Mouse (Mus musculus) brain, adult 2 months (tissue): Measurements from ENCODE around the gene Myh11.

Experiments
- DNase-seq: peaks from one replicate; pipeline ENCODE4 v3.0.0; 2011; ENCODE audit warnings: low read depth, low spot score

The Myh11 gene

DNA sequence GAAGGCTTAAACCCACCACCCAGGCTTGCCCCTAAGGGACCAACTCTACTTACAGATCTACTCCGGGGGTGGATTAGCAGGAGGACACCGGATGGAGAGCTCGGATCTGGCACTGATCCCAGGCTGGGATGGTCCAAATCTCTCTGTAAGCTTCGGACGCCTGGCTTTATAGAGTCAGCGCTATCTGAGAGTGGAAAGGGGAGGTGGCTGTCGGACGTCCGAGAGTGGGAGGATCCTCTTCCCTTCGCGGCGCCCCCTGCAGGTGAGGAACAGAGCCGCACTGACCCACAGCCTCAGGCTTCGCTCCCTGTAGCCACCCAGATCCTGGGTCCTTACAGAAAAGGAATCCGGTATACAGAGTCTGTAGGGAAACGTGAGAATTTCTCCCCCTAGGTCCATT is at the start of gene Myh11:
TSS of gene Myh11 (minus strand) at position 150 of the 400 bp plus-strand sequence.
- DNase-seq, result peak; percentile 30

DNA sequence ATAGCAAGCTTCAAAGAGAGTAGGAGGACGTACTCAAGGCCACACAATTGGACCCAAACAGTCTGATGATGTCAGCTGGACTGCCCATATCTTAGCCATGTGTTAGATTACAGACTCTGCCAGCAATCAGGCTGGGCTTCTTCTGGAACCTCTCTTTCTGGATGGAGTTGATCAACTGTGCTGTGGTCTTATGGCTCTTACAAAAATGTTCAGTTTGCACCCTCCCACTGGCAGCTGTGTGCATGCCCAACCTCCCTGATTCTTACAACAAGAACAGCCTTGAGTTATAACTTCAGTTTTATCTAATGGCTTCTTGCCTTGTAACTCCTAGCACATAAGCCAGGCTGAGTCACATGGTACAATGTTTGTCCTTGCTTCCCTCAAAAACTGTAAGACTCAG is 37.0 kb upstream of the Myh11 start:
- DNase-seq, result peak; percentile 33

DNA sequence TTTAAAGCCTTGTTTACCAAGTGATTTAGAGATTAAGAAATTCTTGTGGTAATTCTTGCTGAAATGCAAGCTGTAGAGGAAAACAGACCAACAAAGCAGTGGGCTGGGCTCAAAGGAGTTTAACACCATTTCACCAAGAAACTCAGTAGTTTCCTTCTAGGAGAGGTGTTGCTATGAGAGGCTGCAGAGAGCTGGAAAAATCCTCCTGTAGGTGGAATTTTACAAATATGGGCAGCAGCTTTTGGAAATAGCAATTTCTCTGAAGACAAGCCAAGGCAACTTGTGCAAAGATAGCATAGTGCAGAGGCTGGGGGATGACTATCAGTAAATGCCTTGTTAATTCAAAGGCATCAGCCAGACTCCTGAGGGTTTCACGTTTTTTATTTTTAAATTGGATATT is 29.3 kb upstream of the Myh11 start:
- peak; percentile 68 for DNase-seq

DNA sequence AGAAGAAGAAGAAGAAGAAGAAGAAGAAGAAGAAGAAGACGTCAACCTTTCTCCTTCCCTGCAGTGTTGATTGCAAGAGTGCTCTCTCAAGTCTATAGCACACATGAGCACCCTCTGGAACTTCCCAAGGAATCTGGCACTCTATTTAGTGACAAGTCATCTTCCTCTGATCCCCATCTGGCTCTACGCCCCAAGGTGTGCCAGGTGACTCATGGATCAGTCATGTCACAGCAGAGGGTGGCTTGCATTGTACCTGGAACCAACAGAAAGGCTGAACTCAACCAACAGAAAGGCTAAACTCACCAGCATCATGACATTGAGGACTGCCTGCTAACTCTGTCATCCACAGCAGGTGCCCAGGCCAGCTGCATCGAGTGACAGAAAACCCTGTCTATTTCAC is 28.5 kb upstream of the Myh11 start:
- DNase-seq, result no peak

DNA sequence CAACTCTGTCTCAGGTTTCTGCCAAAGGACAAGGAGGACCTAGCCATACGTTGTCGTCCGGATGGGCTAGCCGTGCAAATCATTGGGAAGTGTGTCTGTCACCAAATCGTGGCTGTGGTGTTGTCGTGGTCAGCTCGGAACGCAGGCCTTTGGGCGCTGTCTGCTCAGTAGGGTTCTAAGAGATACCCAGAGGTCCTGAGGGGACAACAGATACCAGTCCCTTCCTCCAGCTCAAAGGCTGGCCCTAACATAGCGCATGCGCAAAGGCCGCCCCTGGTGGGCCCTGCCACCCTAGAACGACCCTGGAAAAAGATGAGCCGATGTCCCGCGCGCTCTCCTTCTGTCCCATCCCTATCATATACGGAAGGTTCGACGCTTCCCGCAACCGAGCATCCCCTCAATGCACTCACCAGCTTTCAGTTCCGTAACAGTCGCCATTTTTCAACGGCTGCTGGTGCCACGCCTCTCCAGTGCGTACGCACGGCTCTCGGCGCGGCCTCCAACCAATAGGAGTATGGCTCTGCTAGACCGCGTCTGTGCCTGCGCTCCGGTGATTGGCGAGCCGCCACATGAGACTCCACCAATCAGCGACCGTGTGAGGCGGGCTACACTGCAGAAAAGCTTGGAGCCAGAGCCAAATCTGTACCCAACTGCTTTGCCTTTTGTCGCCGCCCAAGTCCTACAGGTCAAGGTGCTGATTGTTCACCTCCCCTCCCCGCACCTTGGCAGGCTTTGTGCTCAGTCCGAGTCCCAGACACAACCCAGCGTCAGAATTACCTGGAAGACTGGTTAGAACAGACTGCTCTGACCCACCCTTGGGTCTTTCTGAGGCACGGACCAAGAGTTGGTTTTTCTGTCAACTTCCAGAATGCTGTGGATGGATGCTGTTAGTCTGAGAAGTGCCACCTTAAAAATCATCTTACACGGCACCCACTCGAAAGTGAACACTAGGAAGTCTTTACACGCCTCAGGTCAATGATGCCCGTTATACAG is 26.0 kb upstream of the Myh11 start, which contains the start of gene Fopnl:
TSS of gene Fopnl (minus strand) at position 522 of the 993 bp plus-strand sequence.
- DNase-seq, result peak; percentile 99

DNA sequence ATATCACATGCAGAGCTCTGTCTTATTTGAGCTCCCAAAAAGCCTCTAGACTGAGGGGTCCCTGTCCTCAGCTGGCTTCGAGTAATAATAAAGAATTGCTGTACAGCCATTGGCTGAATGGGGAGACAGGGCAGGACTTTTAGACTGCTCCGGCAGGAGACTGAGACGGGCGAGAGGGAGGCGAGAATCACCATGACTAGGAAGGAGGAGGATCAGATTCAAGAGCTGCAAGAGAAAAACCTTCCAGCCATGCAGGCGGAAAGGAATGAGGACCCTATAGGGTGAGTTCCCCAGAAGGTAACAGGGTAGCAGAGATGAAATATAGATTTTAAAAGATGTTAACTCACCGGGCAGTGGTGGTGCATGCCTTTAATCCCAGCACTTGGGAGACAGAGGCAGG is 21.7 kb upstream of the Myh11 start:
- DNase-seq, result no peak

DNA sequence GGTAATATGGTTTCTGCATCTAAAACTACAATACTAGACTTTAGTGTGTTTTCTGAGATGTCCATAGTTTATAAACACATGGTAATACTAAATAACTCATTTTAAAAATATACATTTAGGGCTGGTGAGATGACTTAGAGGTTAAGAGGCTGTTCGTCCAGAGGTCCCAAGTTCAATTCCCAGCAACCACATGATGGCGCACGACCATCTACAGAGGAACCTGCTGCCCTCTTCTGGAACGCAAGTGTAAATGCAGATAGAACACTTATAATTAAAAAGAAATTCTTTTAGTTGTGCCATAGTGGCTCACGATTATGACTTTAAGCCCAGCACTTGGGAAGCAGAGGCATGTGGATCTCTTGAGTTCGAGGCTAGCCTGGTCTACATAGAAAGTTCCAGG is 20.2 kb upstream of the Myh11 start:
- peak; percentile 75 for DNase-seq

DNA sequence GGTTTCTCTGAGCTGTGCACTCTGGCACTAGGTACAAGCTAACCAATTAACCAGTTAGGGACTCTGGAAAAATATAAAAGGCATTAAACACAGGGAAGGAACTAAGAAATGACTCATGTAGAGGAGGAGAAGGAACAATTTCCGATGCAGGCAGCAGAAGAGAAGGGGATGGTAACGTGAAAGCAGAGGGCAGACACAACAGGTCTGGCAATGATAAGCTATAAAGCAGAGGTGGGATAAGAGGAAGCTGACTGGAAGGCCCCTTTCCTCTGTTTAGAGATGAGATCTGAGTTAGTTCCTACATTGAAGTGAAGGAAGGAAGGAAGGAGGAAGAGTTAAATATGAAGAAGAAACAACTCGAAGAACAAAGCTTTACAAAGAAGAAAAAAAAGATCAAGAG is 18.7 kb upstream of the Myh11 start:
- no peak for DNase-seq

DNA sequence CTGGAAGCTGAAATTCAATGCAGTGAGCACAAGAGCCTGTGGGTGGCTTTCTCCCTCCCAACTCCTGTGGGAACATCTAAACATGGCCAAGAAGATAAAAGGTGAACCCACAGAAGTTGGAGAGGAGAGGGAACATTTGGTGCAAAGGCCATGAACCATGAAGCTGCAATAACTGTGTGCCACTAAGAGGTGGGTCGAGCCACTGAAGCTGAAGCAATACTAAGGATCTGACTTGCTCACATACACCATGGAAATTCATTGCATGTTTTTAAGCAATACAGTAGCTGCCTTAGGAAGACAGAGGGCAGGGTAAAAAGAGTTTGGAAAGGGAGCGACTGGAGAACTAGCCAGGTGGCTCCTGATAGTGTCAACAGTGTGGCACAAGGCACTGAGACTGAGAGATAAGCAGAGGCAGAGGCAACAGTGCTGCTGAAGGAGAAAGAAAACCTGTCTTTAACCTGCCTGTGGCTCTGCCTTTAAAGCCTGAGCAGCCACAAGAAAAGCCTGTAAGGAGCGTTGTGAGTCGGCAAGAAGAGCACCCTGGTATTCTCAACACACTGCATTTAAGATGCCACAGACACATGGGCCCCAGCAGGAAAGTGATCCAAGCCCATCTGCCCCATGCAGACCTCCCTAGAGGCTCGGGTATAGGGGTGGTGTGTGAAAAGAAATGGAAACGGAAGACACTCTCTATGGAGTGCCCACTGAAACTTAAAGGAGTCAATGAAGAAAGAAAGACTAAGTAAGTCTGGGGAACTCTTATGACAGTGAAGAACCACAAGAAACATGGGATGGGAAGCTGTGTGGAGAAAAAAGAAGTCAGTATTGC is 17.3 kb upstream of the Myh11 start:
- no peak for DNase-seq

DNA sequence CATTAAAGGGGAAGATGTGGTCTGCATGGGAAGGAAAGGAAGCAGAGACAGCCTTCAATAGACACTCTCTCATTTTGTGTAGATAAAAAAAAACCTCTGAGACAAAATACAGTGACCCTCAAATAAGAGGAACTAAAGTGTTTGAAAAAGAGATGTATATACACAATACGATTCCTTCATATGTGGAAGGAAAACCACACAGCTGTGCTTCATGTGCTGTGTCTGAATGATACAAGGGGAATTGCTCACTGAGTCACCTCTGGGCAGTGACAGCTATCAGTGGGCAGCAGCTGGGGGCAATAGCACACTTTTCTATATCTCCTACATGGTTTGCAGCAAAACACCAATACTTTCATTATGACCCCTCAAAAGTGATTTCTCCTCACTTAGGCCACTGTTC is 16.2 kb upstream of the Myh11 start:
- DNase-seq, result no peak

DNA sequence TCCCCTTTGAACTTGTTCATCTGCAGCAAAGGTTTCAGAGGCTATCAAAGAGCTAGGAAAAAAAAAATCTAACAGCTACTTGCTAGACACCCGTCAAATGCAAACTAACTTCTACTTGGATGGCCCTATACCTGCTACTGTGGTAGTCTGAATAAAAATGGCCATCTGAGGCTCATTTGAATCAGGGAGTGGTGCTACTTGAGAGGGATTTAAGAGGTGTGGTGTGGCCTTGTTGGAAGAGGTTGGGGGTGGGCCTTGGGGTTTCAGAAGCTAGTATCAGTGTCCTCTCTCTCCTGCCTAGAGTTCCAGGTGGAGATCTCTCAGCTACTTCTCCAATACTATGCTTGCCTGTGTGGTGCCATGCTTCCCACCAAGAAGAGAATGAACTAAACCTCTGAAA is 15.3 kb upstream of the Myh11 start:
- DNase-seq, result no peak

DNA sequence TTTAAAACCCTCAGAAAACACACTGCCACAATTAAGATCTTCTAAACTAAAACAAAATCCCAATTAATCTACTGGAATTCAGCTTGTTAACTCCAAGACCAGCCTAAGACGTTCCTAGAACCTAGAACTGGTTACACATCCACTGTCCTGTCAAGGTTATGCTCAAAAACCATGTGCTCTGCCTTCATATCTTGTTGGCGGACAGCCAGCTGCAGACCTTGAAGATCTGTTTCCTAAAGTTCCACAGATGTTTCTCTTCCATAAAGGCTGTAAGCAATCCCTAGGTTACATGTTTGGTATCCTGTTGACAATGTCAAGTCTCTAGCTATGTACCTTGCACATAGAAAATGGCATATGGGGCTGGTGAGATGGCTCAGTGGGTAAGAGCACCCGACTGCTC is 13.6 kb upstream of the Myh11 start:
- no peak for DNase-seq

DNA sequence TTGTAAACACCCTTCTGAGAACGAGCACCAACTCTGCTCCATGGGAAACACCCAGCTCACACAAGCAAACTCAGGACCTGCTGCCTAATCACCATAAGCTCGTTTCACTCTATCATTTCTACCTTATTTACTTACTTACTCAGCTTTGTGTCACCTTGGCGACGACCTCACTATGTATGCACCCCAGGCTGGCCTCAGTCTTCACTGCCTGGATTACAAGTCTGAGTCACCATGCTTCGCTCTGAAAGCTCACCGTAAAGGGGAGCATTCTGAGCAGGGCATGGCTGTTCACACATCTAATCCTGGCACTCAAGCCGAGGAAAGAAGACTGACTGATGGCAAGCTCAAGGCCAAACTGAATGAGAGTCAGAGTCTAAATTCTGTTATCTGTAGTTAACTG is 12.5 kb upstream of the Myh11 start:
- DNase-seq, result peak; percentile 36

DNA sequence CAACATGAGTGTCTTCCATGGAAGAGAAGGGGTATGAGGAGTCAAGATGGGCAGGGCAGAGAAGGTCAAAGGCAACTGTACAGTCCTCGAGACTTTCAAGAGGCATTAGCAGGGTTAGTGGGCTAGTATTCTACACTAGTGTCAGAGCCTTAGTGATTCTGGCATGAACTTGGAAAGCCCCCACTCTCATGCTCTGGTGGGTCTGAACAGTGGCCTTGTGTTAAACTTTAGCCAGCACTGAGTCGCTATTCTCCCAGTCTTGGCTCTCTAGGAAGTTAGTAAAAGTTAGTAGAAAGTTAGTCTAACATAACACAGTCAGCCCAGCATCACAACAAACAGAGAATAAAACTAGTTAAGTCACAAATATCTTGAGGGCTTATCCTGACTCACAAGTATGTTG is 12.0 kb upstream of the Myh11 start:
- no peak for DNase-seq

DNA sequence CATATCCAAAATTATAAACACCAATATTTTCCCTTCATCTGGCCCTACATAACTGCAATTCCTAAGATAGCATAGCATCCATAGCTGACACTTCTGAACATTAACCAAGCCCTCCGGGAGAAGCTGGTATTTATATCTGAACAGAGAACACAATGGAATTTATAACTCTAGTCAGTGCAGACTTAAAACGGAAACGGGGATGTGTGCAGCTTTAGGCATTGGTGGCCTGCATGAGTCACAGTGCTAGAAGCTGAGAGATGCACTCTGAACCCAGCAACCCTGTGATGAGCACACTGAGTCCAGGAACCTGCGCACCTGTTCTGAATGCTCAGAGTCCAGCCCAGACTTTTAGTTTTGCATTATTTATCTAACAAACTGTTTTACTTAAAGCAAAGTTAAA is 7.3 kb upstream of the Myh11 start:
- peak; percentile 33 for DNase-seq

DNA sequence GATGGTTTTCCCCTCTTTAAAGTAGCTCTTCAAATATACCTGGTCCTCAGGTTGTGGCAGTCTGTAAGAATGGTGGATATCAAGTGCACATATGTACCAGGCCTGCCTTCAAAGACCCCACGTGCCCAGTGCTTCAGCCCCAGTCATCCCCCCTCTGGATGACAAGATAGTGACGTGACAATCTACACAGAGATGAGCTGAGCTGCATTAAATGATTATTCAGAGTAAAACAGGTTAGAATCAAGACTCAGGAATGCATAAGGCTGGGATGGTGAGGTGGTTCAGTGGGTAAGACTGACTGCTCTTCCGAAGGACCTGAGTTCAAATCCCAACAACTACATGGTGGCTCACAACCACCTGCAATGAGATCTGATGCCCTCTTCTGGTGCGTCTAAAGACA is 6.6 kb upstream of the Myh11 start:
- no peak for DNase-seq

DNA sequence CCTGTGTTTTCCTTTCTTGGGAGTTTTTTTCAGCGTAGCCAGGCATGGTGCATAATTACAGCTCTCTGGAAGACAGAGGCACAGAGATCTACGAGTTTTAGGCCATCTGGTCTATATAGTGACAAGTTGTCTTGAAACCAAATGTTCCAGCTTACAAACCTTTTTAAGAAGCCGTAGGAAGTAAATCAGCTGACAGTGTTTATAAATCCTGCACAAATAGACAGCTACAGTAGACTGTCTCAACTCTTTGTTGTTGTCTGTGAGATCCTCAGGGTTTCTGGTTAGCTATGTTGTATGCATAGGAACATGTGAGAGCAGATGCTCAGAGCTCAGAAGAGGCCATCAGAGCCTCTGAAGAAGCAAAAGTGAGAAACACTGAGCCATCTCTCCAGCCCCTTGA is 6.0 kb upstream of the Myh11 start:
- peak; percentile 48 for DNase-seq

DNA sequence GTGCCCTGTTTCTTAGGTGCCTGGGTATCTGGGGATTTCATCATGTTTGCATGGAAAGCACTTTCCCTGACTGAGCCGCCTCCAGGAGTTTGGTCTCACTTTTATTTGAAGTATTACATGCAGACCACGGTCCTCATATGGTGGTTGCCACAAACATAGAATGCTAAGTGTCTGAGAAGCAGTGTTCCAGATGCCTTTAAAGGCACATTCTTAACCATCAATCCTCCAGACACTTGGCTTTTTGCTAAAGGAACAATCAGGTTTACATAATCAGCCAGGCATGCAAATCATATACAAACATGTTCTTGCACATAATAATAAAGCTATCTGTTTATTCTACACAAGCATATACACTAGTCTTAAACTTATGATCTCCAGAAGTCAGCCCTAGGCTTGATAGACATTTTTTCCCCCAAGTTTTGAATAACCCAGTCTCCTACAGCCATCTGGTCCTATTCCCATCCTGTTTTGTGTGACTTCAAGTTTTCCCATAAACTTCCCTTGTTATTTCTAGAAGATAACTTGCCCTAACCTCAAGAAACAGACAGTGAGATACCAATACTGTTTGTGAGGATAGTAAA is 5.5 kb upstream of the Myh11 start:
- no peak for DNase-seq

DNA sequence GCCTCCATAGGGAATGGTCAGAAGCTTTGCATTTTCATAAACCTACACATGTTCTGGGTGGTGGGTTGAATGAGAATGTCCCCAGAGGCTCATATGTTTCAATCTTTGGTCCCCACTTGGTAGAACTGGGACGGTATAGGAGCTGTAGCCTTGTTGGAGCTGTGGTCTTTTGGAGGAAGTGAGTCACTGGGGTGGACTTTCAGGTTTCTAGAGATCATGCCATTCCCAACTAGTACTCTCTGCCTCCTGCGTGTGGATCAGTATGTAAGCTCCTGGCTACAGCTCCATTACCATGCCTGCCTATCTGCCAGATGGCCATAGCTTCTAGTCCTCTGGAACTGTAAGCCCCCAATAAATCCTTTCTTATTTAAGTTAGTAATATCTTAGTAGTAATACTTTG is 4.1 kb upstream of the Myh11 start:
- no peak for DNase-seq

DNA sequence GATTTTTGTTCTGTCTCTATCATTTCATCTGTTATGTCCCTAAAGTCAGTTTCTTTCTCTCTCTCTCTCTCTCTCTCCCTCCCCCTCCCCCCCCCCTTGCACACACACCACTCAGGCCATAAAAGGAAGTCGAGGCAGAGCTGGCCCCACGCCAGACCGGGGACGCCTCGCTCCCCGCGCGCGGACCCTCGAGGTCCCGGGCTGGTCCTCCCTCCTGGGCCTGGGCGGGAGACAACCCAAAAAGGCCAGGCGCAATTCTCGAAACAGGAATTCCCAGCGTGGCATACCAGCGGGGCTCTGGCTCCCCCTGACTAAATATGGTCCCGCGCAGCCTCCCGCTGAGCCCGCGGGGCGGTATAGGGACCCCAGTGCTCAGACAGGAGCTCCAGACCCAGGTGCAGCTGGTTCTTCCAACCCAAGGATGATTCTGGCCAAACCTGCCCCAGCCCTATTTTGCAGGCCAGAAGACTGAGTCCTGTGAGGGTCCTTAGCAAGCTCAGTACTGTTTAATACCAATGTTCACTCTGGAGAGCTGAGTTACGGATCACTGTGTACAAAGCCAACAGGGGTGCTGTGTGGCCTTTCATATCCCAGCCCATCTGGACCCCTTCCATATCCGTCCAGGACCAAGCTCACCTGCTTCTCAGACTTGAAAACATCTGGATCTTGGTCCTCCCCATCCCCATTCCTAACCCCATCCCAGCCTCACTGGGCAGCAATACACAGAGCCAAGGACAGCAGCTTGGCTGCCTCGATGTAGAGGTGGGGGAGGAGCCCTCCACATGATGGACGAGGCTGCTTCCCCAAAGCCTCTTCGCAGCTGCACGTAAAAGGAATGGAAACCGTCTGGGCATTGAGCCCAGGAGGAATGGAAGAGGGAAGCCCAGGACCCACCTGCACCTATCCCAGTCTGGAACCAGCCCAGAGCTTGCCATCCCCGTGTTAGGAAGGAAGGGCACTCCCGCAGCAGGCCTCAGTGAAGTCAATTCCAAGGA is 1.3 kb upstream of the Myh11 start:
- no peak for DNase-seq

DNA sequence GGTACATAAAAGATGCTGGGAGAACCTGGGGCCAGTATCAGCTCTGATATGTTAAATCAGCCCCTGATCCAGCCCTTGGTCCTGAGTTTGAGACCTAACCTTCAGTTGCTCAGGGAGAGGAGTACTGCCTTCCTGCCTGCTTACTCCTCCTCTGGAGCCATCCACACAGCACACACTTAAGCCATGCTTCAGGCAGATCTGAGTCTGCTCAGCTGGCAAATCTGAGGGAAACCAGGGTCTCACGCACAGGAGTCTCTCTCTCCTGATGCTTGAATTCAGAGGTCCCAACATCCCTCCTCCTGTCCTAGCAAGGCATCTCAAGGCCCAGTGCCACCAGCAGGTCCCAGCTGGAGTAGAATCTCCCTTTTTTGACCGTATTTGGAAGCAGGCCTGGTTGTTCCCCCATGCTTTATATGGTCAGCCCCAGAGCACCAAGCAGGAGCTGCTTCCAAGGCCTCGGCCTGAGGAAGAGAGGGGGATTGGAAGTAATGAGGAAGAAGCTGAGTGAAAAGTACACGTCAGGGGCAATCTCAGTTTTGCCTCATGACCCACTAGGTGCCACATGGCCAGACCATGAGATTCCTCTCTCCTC is 18.7 kb downstream of the Myh11 start:
- no peak for DNase-seq
